Comparison of ENCODE assay signal across 7 mouse cellular contexts in the genomic region with DNA sequence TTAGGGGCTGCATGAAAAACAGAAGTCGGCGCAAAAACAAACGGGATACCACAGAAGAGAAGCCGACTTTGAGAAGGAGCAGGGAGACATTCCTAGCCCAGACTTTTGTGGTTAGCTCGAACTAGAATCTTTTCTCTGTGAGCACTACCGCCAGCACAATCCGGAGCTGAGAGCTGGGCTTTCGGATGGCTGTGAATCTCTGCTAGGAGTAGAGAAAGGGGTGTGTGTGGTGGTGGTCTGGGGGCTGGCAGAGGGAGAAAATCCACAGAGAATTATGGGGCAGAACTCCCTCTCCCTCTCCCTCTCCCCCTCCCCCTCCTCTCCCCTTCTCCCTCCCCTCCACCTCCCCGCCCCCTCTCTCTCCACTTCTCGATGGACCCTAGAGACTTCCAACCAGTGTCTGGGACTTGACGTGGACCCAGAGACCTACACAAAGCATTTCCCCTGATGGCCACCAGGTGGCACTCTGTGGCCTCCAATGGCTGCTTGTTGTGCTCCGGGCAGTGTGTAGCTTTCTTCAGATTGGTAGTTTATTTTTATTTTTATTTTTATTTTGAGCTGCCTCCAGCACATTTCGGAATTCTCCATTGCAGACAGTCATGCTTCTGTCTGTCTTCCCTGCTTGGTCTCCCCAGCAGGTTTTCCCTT. TPM values are rescaled to one million over a fixed set of nuclear protein-coding genes. Genes with fewer than 3 reads are reported as not detected.
DNase-seq lines count a peak whose midpoint lies in the region; ATAC-seq lines count a peak whose summit lies in the region.

No protein-coding gene starts in this region.

- H3K4me1 ChIP-seq in hindbrain, embryonic 16.5 days (ENCODE audit: control insufficient read depth, insufficient read depth, low read depth, low read length): no peaks in the 10 kb centered on the region; the same call in 1 of the 2 replicates
- peaks cover 4% of the 10 kb centered on the region; the same call in 1 of the 2 replicates for H3K4me1 ChIP-seq in midbrain, embryonic 16.5 days (ENCODE audit: control insufficient read depth, insufficient read depth, low read length)

- H3K4me3 ChIP-seq in hindbrain, embryonic 16.5 days (ENCODE audit: low read length): no peak overlapping the region
- H3K4me3 ChIP-seq in midbrain, embryonic 16.5 days (ENCODE audit: low read depth, low read length): no peak overlapping the region

- H3K27ac ChIP-seq in hindbrain, embryonic 16.5 days (ENCODE audit: low read depth, low read length): no peak overlapping the region
- H3K27ac ChIP-seq in midbrain, embryonic 16.5 days (ENCODE audit: low read length): no peak overlapping the region

- H3K9me3 ChIP-seq in hindbrain, embryonic 16.5 days (ENCODE audit: control insufficient read depth, low read length): no peaks in the 10 kb centered on the region
- no peaks in the 10 kb centered on the region for H3K9me3 ChIP-seq in midbrain, embryonic 16.5 days (replicated peaks; ENCODE audit: control insufficient read depth, low read length, poor library complexity, severe bottlenecking)

- H3K4me2 ChIP-seq in hindbrain, embryonic 16.5 days (ENCODE audit: low read length): no peak overlapping the region
- H3K4me2 ChIP-seq in midbrain, embryonic 16.5 days (ENCODE audit: low read length): no peak overlapping the region

- 38% methylated on average over 12 of the region's 13 CpGs for WGBS in hindbrain, embryonic 16.5 days
- WGBS in midbrain, embryonic 16.5 days: 36% methylated on average over 12 of the region's 13 CpGs

- ATAC-seq in hindbrain, embryonic 16.5 days: peak; percentile 88
- ATAC-seq in midbrain, embryonic 16.5 days: 0 out of 2 replicates have a peak, but pooled peaks have one; percentile 28

- intact Hi-C loops in left cerebral cortex, postnatal 10 days (cut with DNase I): loop anchor here (1.0 to 5.0 kb wide), 3 partner anchors 49 to 268 kb away; no protein-coding TSS in a partner anchor

- no peaks in the 10 kb centered on the region for H3K36me3 ChIP-seq in hindbrain, embryonic 16.5 days (ENCODE audit: control insufficient read depth, insufficient read depth, low read length)
- no peaks in the 10 kb centered on the region for H3K36me3 ChIP-seq in midbrain, embryonic 16.5 days (ENCODE audit: control insufficient read depth, insufficient read depth, low read length)

- peak; percentile 50 for DNase-seq in T-cell, adult 2 months (ENCODE audit: low spot score)
- DNase-seq in cerebellum, adult 9-10 months: peak; percentile 82
- DNase-seq in frontal cortex, postnatal 10 days (ENCODE audit: low spot score in 2 of 2): peak; percentile 48 to 83
- peak; percentile 72 to 78 for DNase-seq in left cerebral cortex, postnatal 10 days (ENCODE audit: extremely low spot score in 1 of 2, low spot score in 2 of 2)
- DNase-seq in spleen, adult 18-20 months: peak; percentile 28 to 68

- H3K27me3 ChIP-seq in hindbrain, embryonic 16.5 days (replicated peaks; ENCODE audit: control insufficient read depth, insufficient read depth, low read length): no peaks in the 10 kb centered on the region
- H3K27me3 ChIP-seq in midbrain, embryonic 16.5 days (ENCODE audit: control insufficient read depth, insufficient read depth, low read depth, low read length): no peaks in the 10 kb centered on the region

- H3K9ac ChIP-seq in hindbrain, embryonic 16.5 days (ENCODE audit: low read depth, low read length): no peak overlapping the region
- no peak overlapping the region for H3K9ac ChIP-seq in midbrain, embryonic 16.5 days (ENCODE audit: low read depth, low read length)

RNA-seq across cellular contexts. Expression of gene Atxn10, which starts 20.5 kb away (rescaled TPM):
- polyA plus RNA-seq in hindbrain, embryonic 16.5 days (2015; fragmentation: Nextera tagmentation; extraction: Ambion mirVana): 532 and 553 TPM in 2 replicates
- 100 to 1,000 TPM; 364 to 376 TPM for total RNA-seq in left cerebral cortex, postnatal 10 days (2021)
- 538 and 548 TPM in 2 replicates for polyA plus RNA-seq in midbrain, embryonic 16.5 days (2015; fragmentation: Nextera tagmentation; extraction: Ambion mirVana)
